Mouse (Mus musculus) embryonic facial prominence, embryonic 12.5 days (tissue): ENCODE measurements at regions not wholly inside any gene's neighbourhood (a gene's known extent, or its start where the extent isn't known, plus 50 kb on each side); places are given as distances from the start of the nearest gene placed in this dataset.

ENCODE experiments used
- ATAC-seq: fragments of 200-750 bp; cut with Nextera tagmentation; 2 replicates; pipeline ENCODE4 v1.8.0; 2017; ENCODE audit not compliant: insufficient number of reproducible peaks, insufficient read depth, low FRiP score, low TSS enrichment
- H3K27ac ChIP-seq: fragments of 300-500 bp; sonication (generic); 2 replicates; pipeline ENCODE4 v1.5.1; 2016; ENCODE audit warnings: mild to moderate bottlenecking
- H3K27me3 ChIP-seq: fragments of 300-500 bp; sonication (generic); 2 replicates; pipeline ENCODE4 v1.6.1; 2016; ENCODE audit warnings: mild to moderate bottlenecking, moderate library complexity
- H3K36me3 ChIP-seq: fragments of 300-500 bp; sonication (generic); 2 replicates; pipeline ENCODE4 v1.6.1; 2016; ENCODE audit warnings: mild to moderate bottlenecking
- H3K4me1 ChIP-seq: fragments of 300-500 bp; sonication (generic); 2 replicates; pipeline ENCODE4 v1.6.1; 2016
- H3K4me2 ChIP-seq: fragments of 300-500 bp; sonication (generic); replicated peaks from 2 replicates; pipeline ENCODE4 v1.6.1; 2016; ENCODE audit warnings: mild to moderate bottlenecking, moderate library complexity
- H3K4me3 ChIP-seq: fragments of 300-500 bp; sonication (generic); 2 replicates; pipeline ENCODE4 v1.5.1; 2016; ENCODE audit warnings: mild to moderate bottlenecking
- H3K9ac ChIP-seq: fragments of 300-500 bp; sonication (generic); 2 replicates; pipeline ENCODE4 v1.6.1; 2016; ENCODE audit warnings: mild to moderate bottlenecking, moderate library complexity
- H3K9me3 ChIP-seq: fragments of 300-500 bp; sonication (generic); 2 replicates; pipeline ENCODE4 v1.6.1; 2016; ENCODE audit warnings: mild to moderate bottlenecking, moderate library complexity
- WGBS: fragments of 180-500 bp; shearing (Covaris S2); methylation state at CpG from one replicate; pipeline ENCODE4 v1.1.7; 2016; 5-methylcytosine and 5-hydroxymethylcytosine counted together

GRCm38 (mm10) chr8:107821522-107821921 is 120.9 kb upstream of the Zfhx3 start:
- Histone ChIP-seq H3K9me3 (no peaks in the 10 kb centered on the region), H3K4me3 (no peak overlapping the region), H3K9ac (no peak overlapping the region), H3K27me3 (no peaks in the 10 kb centered on the region; the same call in 1 of the 2 replicates), H3K36me3 (no peaks in the 10 kb centered on the region), H3K4me2 (no peak overlapping the region), H3K4me1 (peaks cover 47% of the 10 kb centered on the region), H3K27ac (peak overlapping the region; percentile 81)
- 14% methylated on average over 6 of the region's 6 CpGs for WGBS
- peak; percentile 67; the same call in 1 of the 2 replicates for ATAC-seq

- no peak for ATAC-seq
- peaks cover 44% of the 10 kb centered on the region for H3K4me1 ChIP-seq
Observed at GRCm38 (mm10) chr8:107824096-107824495, 118.3 kb upstream of the Zfhx3 start.

DNA sequence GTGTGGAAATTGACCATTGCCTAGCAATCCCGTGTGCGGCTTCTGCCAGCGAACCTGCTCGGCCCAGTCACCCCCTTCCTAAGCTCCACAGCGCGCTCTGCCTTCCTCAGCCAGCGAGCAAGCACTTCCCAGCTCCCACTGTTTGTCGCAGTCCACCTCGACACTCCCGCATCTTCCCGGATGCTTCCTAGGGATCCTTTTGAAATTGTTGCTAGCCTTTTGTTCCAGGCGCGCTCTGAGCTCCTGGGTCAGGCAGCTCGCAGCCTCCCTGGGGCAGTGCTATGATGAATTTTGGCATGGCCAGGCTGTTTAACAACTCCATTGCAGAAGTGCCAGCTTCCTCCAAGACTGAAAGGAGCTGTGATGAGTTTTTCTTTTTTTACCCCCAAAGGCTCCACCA is 117.8 kb upstream of the Zfhx3 start:
- H3K4me3 ChIP-seq: peak overlapping the region; percentile 17
- H3K4me1 ChIP-seq: peaks cover 41% of the 10 kb centered on the region

More at GRCm38 (mm10) chr8:107824096-107824495, 118.3 kb upstream of the Zfhx3 start:
- H3K27ac ChIP-seq: 0 out of 2 replicates have a peak overlapping the region, but pooled peaks have one; percentile 72
- H3K4me2 ChIP-seq: peak overlapping the region; percentile 47
- H3K9ac ChIP-seq: peak overlapping the region; percentile 30; the same call in 1 of the 2 replicates
- 14% methylated on average over 7 of the region's 7 CpGs for WGBS
- no peaks in the 10 kb centered on the region for H3K36me3 ChIP-seq
- H3K4me3 ChIP-seq: no peak overlapping the region
- no peaks in the 10 kb centered on the region for H3K27me3 ChIP-seq
- H3K9me3 ChIP-seq: no peaks in the 10 kb centered on the region

DNA sequence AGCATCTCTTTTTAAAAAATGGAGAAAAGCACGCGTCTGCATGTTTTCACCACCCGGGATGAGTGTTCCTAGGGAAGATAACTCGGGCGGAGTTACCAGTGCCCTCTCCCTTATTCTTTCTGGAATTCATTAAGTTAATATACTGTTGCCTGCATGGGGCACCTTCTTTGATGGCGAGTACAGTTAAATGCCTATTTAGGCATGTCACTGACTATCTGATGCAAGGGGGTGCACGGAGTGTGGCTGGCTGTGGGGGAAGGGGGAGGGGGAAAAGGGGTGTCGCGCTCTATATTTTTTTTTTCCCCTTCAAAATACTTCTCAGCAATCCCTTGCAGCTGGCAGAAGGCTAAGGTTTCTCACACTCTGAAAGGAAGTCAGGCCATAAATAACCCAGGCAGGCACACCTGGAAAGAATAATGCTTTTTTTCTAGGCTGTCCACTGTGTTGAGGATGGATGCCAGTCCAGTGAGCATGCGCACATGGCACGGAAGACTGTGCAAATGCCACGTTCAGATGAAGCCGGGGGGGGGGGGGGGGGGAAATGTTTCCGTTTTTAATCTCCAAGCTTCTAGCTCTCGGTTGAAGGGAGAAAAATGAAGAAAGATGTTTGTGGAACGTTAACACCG is 114.8 kb upstream of the Zfhx3 start:
- Histone ChIP-seq H3K4me1 (peaks cover 24% of the 10 kb centered on the region), H3K4me2 (0 out of 2 replicates have a peak overlapping the region, but pooled peaks have one; percentile 5), H3K27me3 (no peaks in the 10 kb centered on the region), H3K36me3 (no peaks in the 10 kb centered on the region), H3K27ac (peak overlapping the region; percentile 83), H3K9ac (no peak overlapping the region), H3K9me3 (no peaks in the 10 kb centered on the region), H3K4me3 (no peak overlapping the region)
- WGBS: 24% methylated on average over 17 of the region's 17 CpGs
- peak; percentile 58; the same call in 1 of the 2 replicates for ATAC-seq

More for the DNA sequence above, 117.8 kb upstream of the Zfhx3 start:
- ATAC-seq: no peak
- 1% methylated on average over 14 of the region's 14 CpGs for WGBS
- H3K36me3 ChIP-seq: no peaks in the 10 kb centered on the region
- peak overlapping the region; percentile 47 for H3K4me2 ChIP-seq
- peak overlapping the region; percentile 72 for H3K27ac ChIP-seq
- peak overlapping the region; percentile 30; the same call in 1 of the 2 replicates for H3K9ac ChIP-seq
- H3K27me3 ChIP-seq: no peaks in the 10 kb centered on the region
- no peaks in the 10 kb centered on the region for H3K9me3 ChIP-seq

GRCm38 (mm10) chr8:107828541-107828940 is 113.9 kb upstream of the Zfhx3 start:
- Histone ChIP-seq H3K27ac (peak overlapping the region; percentile 83), H3K27me3 (no peaks in the 10 kb centered on the region), H3K9ac (no peak overlapping the region), H3K4me3 (no peak overlapping the region), H3K9me3 (no peaks in the 10 kb centered on the region), H3K4me2 (no peak overlapping the region), H3K36me3 (no peaks in the 10 kb centered on the region), H3K4me1 (peaks cover 24% of the 10 kb centered on the region)
- ATAC-seq: no peak
- WGBS: 87% methylated on average over 5 of the region's 5 CpGs

DNA sequence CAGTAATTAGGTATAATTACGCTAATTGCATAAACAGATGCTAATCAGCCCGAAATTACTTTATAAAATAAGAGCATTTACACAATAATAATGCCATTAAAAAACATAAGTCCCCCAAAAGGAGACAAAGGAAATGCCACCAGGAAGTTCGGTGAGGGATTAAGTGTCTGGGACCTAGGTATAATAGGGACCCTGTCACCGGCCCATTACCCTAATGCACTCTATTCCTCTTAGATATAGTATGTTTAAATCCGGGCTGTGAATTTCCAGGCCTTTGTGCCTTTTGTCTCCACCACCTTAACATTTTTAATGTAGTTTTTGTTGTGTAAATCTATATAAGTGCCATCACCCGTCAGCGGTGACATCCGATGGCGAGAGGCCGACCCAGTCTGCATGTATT is 109.0 kb upstream of the Zfhx3 start:
- Histone ChIP-seq H3K4me3 (no peak overlapping the region), H3K27me3 (no peaks in the 10 kb centered on the region)
- 67% methylated on average over 10 of the region's 10 CpGs for WGBS

GRCm38 (mm10) chr8:107846141-107846540 is 96.3 kb upstream of the Zfhx3 start:
- H3K27me3 ChIP-seq: no peaks in the 10 kb centered on the region
- H3K9ac ChIP-seq: no peak overlapping the region
- H3K36me3 ChIP-seq: no peaks in the 10 kb centered on the region
- WGBS: 86% methylated on average over 3 of the region's 3 CpGs
- no peak overlapping the region for H3K4me3 ChIP-seq
- H3K4me2 ChIP-seq: no peak overlapping the region
- peaks cover 3% of the 10 kb centered on the region; the same call in 1 of the 2 replicates for H3K4me1 ChIP-seq
- no peak for ATAC-seq
- no peaks in the 10 kb centered on the region for H3K9me3 ChIP-seq
- H3K27ac ChIP-seq: no peak overlapping the region

More for the DNA sequence above, 109.0 kb upstream of the Zfhx3 start:
- Histone ChIP-seq H3K4me1 (no peaks in the 10 kb centered on the region), H3K27ac (no peak overlapping the region), H3K4me2 (no peak overlapping the region), H3K9me3 (no peaks in the 10 kb centered on the region), H3K36me3 (no peaks in the 10 kb centered on the region), H3K9ac (no peak overlapping the region)
- no peak for ATAC-seq

DNA sequence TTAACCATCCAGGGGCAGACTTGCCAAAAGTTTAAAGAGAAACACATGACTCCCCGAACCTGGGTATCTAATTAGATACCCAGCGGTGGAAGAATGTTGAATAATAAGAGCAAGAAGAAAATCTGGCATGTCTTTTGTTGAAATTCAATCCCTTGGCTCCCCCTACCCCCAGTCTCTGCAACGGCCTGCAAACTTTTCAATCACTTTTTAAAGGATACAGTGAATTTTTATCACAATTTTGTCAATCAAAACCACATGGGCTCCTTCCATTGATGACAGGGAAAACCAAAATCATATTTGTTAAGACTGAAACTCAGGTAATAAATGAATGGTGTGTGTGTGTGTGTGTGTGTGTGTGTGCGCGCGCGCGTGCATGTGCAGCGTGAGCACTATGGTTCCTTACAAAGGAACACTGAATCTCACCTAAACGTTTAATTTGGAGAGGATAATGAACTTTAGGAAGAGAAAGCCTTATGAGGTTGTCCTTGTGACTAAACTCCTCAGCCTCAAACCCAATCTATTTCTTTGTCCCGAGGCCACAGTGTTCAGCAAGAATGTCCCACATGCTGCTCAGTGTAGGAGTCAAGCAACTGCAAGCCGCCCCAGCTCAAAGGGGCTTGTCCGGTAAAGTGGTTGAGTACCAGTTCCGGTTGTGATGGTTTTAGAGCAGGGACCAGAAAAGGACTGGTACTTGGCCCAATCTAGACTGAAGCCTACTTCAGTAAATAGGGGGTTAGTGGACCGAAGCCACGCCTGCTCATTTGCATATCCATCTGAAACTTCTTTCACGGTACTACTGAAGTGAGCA is 91.0 kb upstream of the Zfhx3 start:
- Histone ChIP-seq H3K27me3 (no peaks in the 10 kb centered on the region), H3K4me2 (no peak overlapping the region), H3K27ac (peak overlapping the region; percentile 73), H3K9me3 (no peaks in the 10 kb centered on the region), H3K4me1 (peaks cover 19% of the 10 kb centered on the region; the same call in 1 of the 2 replicates), H3K36me3 (no peaks in the 10 kb centered on the region), H3K4me3 (no peak overlapping the region), H3K9ac (no peak overlapping the region)
- no peak for ATAC-seq
- 52% methylated on average over 17 of the region's 17 CpGs for WGBS

- H3K4me1 ChIP-seq: peaks cover 10% of the 10 kb centered on the region
- 81% methylated on average over 4 of the region's 4 CpGs for WGBS
- H3K36me3 ChIP-seq: no peaks in the 10 kb centered on the region
- ATAC-seq: no peak
- no peaks in the 10 kb centered on the region for H3K9me3 ChIP-seq
- no peaks in the 10 kb centered on the region for H3K27me3 ChIP-seq
- no peak overlapping the region for H3K9ac ChIP-seq
- peak overlapping the region; percentile 52 for H3K27ac ChIP-seq
- H3K4me2 ChIP-seq: no peak overlapping the region
- H3K4me3 ChIP-seq: no peak overlapping the region
Observed at GRCm38 (mm10) chr8:107859770-107860169, 82.7 kb upstream of the Zfhx3 start.

DNA sequence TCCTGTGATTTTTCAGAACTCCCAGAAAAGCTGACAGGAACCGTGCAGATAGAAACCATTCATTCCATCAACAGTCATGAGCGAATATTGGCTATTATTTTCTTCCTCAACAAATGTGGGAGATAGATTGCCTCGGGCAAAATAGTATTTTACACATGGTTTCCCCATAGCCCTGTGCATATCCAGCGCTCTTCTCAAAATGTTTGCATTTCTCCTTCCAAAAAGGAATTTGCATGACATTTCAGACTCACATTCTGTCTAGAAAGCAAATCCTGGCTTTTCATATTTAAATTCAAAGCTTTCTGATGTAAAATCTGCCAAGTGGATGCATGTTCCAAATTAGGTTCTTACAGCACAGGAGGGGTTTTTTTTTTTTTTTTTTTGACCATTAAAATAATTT is 82.2 kb upstream of the Zfhx3 start:
- H3K4me3 ChIP-seq: no peak overlapping the region
- H3K9me3 ChIP-seq: no peaks in the 10 kb centered on the region
- WGBS: 58% methylated on average over 4 of the region's 4 CpGs
- no peak overlapping the region for H3K9ac ChIP-seq
- no peak for ATAC-seq
- H3K27ac ChIP-seq: peak overlapping the region; percentile 52
- peaks cover 14% of the 10 kb centered on the region for H3K4me1 ChIP-seq
- H3K4me2 ChIP-seq: no peak overlapping the region
- no peaks in the 10 kb centered on the region for H3K36me3 ChIP-seq
- no peaks in the 10 kb centered on the region for H3K27me3 ChIP-seq

- H3K36me3 ChIP-seq: no peaks in the 10 kb centered on the region
- peak; percentile 52; the same call in 1 of the 2 replicates for ATAC-seq
- peak overlapping the region; percentile 57 for H3K27ac ChIP-seq
- no peaks in the 10 kb centered on the region for H3K9me3 ChIP-seq
- 27% methylated on average over 14 of the region's 14 CpGs for WGBS
- no peak overlapping the region for H3K9ac ChIP-seq
- H3K4me1 ChIP-seq: peaks cover 28% of the 10 kb centered on the region
- peak overlapping the region; percentile 24; the same call in 1 of the 2 replicates for H3K4me2 ChIP-seq
- no peaks in the 10 kb centered on the region for H3K27me3 ChIP-seq
- H3K4me3 ChIP-seq: no peak overlapping the region
Observed at GRCm38 (mm10) chr8:107864802-107865651, 77.4 kb upstream of the Zfhx3 start.
